Mouse (Mus musculus): Measurements from ENCODE around the gene Nop2.
"Not testable (repeated sequence)": the region's sequence is repeated elsewhere in the genome, so short reads cannot be mapped to it uniquely, and the experiment has no call there.

DNA sequence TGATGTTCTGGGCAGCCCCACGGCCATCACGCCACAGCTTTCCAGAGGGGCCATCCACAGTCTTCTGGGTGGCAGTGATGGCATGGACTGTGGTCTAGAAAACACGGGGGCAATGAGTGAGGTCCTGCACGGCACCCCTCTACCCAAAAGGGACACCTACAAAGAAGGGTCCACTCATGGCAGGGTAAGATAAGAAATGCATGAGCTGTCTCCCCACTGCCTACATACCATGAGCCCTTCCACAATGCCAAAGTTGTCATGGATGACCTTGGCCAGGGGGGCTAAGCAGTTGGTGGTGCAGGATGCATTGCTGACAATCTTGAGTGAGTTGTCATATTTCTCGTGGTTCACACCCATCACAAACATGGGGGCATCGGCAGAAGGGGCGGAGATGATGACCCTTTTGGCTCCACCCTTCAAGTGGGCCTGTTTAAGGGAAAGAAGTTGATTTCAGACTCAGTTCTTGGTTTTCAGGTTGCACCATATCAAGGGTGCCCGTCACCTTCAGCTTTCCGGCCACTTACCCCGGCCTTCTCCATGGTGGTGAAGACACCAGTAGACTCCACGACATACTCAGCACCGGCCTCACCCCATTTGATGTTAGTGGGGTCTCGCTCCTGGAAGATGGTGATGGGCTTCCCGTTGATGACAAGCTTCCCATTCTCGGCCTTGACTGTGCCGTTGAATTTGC lies 31.1 kb downstream of the Nop2 start:
- not testable (repeated sequence) for TF ChIP-seq GATA1 (IDR thresholded peaks at IDR 0.05; ENCODE audit: borderline replicate concordance, low read length); FLI1 (IDR thresholded peaks at IDR 0.05; ENCODE audit: low read length)
